Mouse (Mus musculus) B cell, adult (primary cell): ENCODE measurements around the gene Sel1l2. TPM values are rescaled to one million over a fixed set of nuclear protein-coding genes. Genes with fewer than 3 reads are reported as not detected.

Source experiments
- total RNA-seq: library from RNA; stranded (reverse); gene quantifications from 4 replicates; pipeline ENCODE4 v1.2.4, GENCODE M21; 2023; ENCODE audit not compliant: inconsistent age

Gene Sel1l2
- total RNA-seq: not detected in 4 replicates

DNA sequence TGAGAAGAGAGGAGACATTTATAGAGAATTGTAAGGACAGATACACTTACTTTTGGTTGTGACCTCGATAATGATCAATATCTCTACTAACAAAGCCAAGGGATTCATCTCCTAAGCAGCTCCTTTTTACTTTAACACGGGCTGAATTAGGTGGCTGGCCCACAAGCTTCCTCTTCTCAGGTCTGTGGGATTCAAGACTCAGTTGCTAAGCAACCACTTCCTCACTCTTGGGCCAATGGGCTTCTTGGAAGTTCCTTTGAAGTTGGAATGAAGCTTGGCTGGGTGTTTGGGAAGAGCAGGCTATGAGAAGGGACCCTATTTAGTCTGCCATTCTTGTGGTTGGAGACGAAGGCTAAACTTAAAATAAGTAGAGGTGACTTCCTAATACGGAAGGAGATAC is at the start of gene Sel1l2:
Gene Sel1l2, minus strand, starts transcription at position 182 of the 400 bp plus-strand sequence.

DNA sequence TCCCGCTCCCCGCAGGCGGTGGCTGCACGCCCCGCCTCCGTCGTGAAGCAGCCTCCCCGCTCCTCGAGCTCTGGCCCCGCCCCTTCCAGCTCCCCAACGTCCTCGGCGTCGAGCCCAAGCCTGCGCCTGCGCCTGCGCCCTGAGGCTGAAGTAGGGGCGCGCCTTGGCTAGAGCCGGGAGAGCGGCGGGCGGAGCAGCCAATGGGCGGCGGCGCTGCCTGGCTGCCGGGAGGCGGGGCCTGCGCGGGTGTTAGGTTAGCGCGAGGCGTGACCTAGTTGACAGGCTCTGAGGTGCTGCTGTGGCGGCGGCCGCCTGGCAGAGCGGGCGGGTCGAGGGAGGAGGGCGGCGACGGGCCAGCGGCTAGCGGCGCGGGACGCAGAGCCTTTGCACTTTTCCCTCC is 5.7 kb upstream of the Sel1l2 start, which contains the start of gene Macrod2:
Gene Macrod2, plus strand, starts transcription at position 131 of the 400 bp plus-strand sequence.

Other genes starting within 250 kb of the Sel1l2 start
- not detected in 4 replicates for gene Gm17374, start 237.7 kb downstream of the Sel1l2 start, total RNA-seq
- 29.5 to 36.8 TPM (median 34.4 TPM) in 4 replicates for gene Esf1, start 219.1 kb downstream of the Sel1l2 start, total RNA-seq
- 9.7 to 19.2 TPM (median 13.9 TPM) in 4 replicates for gene Ndufaf5, start 219.1 kb downstream of the Sel1l2 start, total RNA-seq
- not detected in 4 replicates for gene Macrod2, start 5.6 kb upstream of the Sel1l2 start, total RNA-seq